Mouse (Mus musculus): ENCODE measurements around the gene Map3k20. TPM values are rescaled to one million over a fixed set of nuclear protein-coding genes. Genes with fewer than 3 reads are reported as not detected.

Map3k20 gene
- polyA plus RNA-seq (2015; fragmentation: Nextera tagmentation; extraction: Ambion mirVana): 46.4 and 49.4 TPM in 2 replicates

GRCm38 (mm10) chr2:72285256-72285887, at the start of gene Map3k20:
Map3k20 (plus strand) TSS chr2:72285637.
- H3K4me1 ChIP-seq (ENCODE audit: control insufficient read depth, insufficient read depth, low read length): peaks cover 43% of the 10 kb centered on the region
- H3K27me3 ChIP-seq (ENCODE audit: control insufficient read depth, insufficient read depth, low read length): no peaks in the 10 kb centered on the region
- peak within 1 kb of the TSS; percentile 98 for H3K9ac ChIP-seq (ENCODE audit: low read length)
- peak within 1 kb of the TSS; percentile 89 for H3K4me3 ChIP-seq (ENCODE audit: low read length)
- no peaks in the 10 kb centered on the region for H3K9me3 ChIP-seq (replicated peaks; ENCODE audit: control insufficient read depth, low read length)
- no peaks in the 10 kb centered on the region for H3K36me3 ChIP-seq (ENCODE audit: control insufficient read depth, insufficient read depth)
- peak within 1 kb of the TSS; percentile 59 for H3K4me2 ChIP-seq (ENCODE audit: low read depth, low read length)
- H3K27ac ChIP-seq (ENCODE audit: low read length): peak within 1 kb of the TSS; percentile 94
- peak; percentile 85 for ATAC-seq (replicated peaks; ENCODE audit: extremely low read depth, insufficient read depth, low FRiP score)
- WGBS: 1% methylated on average over 50 of the region's 50 CpGs

GRCm38 (mm10) chr2:72238421-72238820, 47.0 kb upstream of the Map3k20 start:
- no peaks in the 10 kb centered on the region for H3K36me3 ChIP-seq (ENCODE audit: control insufficient read depth, insufficient read depth)
- H3K4me3 ChIP-seq (ENCODE audit: low read length): no peak overlapping the region
- peaks cover 40% of the 10 kb centered on the region for H3K4me1 ChIP-seq (ENCODE audit: control insufficient read depth, insufficient read depth, low read length)
- WGBS: 88% methylated on average over 2 of the region's 2 CpGs
- no peak for ATAC-seq (replicated peaks; ENCODE audit: extremely low read depth, insufficient read depth, low FRiP score)
- no peaks in the 10 kb centered on the region for H3K27me3 ChIP-seq (ENCODE audit: control insufficient read depth, insufficient read depth, low read length)
- H3K4me2 ChIP-seq (ENCODE audit: low read depth, low read length): no peak overlapping the region
- H3K9me3 ChIP-seq (replicated peaks; ENCODE audit: control insufficient read depth, low read length): no peaks in the 10 kb centered on the region
- no peak overlapping the region for H3K9ac ChIP-seq (ENCODE audit: low read length)
- H3K27ac ChIP-seq (ENCODE audit: low read length): no peak overlapping the region

DNA sequence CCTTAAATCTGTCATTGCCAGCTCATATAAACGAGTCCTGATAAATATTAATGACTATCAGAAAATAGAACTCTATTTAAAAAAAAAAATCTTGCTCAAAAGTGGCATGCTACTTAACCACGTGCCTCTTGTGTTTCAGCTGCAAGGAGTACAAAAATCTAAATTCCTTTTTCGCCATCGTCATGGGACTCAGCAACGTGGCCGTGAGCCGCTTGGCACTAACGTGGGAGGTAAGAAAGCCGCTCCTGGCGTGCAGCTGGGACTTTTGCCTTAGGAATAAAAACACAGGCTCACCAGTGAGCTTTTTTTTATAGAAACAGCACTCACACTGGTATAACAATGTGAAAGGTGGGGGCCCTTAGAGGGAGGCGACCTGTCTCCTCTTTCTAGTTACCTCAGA, 46.5 kb upstream of the Map3k20 start:
- WGBS: 87% methylated on average over 11 of the region's 11 CpGs
- Histone ChIP-seq H3K27me3 (ENCODE audit: control insufficient read depth, insufficient read depth, low read length) (no peaks in the 10 kb centered on the region), H3K4me3 (ENCODE audit: low read length) (no peak overlapping the region), H3K36me3 (ENCODE audit: control insufficient read depth, insufficient read depth) (no peaks in the 10 kb centered on the region), H3K27ac (ENCODE audit: low read length) (no peak overlapping the region), H3K4me2 (ENCODE audit: low read depth, low read length) (no peak overlapping the region), H3K9me3 (replicated peaks; ENCODE audit: control insufficient read depth, low read length) (no peaks in the 10 kb centered on the region), H3K9ac (ENCODE audit: low read length) (no peak overlapping the region), H3K4me1 (ENCODE audit: control insufficient read depth, insufficient read depth, low read length) (peaks cover 45% of the 10 kb centered on the region)
- no peak for ATAC-seq (replicated peaks; ENCODE audit: extremely low read depth, insufficient read depth, low FRiP score)

- H3K4me3 ChIP-seq (ENCODE audit: low read length): no peak overlapping the region
- no peak overlapping the region for H3K4me2 ChIP-seq (ENCODE audit: low read depth, low read length)
- H3K4me1 ChIP-seq (ENCODE audit: control insufficient read depth, insufficient read depth, low read length): peaks cover 46% of the 10 kb centered on the region
- WGBS: 81% methylated on average over 8 of the region's 8 CpGs
- no peak for ATAC-seq (replicated peaks; ENCODE audit: extremely low read depth, insufficient read depth, low FRiP score)
- no peaks in the 10 kb centered on the region for H3K36me3 ChIP-seq (ENCODE audit: control insufficient read depth, insufficient read depth)
- no peak overlapping the region for H3K9ac ChIP-seq (ENCODE audit: low read length)
- H3K27me3 ChIP-seq (ENCODE audit: control insufficient read depth, insufficient read depth, low read length): no peaks in the 10 kb centered on the region
- H3K9me3 ChIP-seq (replicated peaks; ENCODE audit: control insufficient read depth, low read length): no peaks in the 10 kb centered on the region
- H3K27ac ChIP-seq (ENCODE audit: low read length): peak overlapping the region; percentile 56
These were observed 46.0 kb upstream of the Map3k20 start for GRCm38 (mm10) chr2:72239456-72239855.

GRCm38 (mm10) chr2:72239993-72240392, 45.4 kb upstream of the Map3k20 start:
- no peaks in the 10 kb centered on the region for H3K36me3 ChIP-seq (ENCODE audit: control insufficient read depth, insufficient read depth)
- peak overlapping the region; percentile 56 for H3K27ac ChIP-seq (ENCODE audit: low read length)
- no peak for ATAC-seq (replicated peaks; ENCODE audit: extremely low read depth, insufficient read depth, low FRiP score)
- H3K27me3 ChIP-seq (ENCODE audit: control insufficient read depth, insufficient read depth, low read length): no peaks in the 10 kb centered on the region
- H3K4me1 ChIP-seq (ENCODE audit: control insufficient read depth, insufficient read depth, low read length): peaks cover 46% of the 10 kb centered on the region
- H3K9ac ChIP-seq (ENCODE audit: low read length): peak overlapping the region; percentile 26
- no peak overlapping the region for H3K4me3 ChIP-seq (ENCODE audit: low read length)
- no peak overlapping the region for H3K4me2 ChIP-seq (ENCODE audit: low read depth, low read length)
- WGBS: 46% methylated on average over 7 of the region's 7 CpGs
- H3K9me3 ChIP-seq (replicated peaks; ENCODE audit: control insufficient read depth, low read length): no peaks in the 10 kb centered on the region

GRCm38 (mm10) chr2:72240691-72241090, 44.7 kb upstream of the Map3k20 start:
- Histone ChIP-seq H3K9ac (ENCODE audit: low read length) (no peak overlapping the region), H3K4me2 (ENCODE audit: low read depth, low read length) (no peak overlapping the region), H3K9me3 (replicated peaks; ENCODE audit: control insufficient read depth, low read length) (no peaks in the 10 kb centered on the region), H3K4me1 (ENCODE audit: control insufficient read depth, insufficient read depth, low read length) (peaks cover 44% of the 10 kb centered on the region), H3K4me3 (ENCODE audit: low read length) (no peak overlapping the region), H3K27ac (ENCODE audit: low read length) (peak overlapping the region; percentile 56), H3K36me3 (ENCODE audit: control insufficient read depth, insufficient read depth) (no peaks in the 10 kb centered on the region), H3K27me3 (ENCODE audit: control insufficient read depth, insufficient read depth, low read length) (no peaks in the 10 kb centered on the region)
- ATAC-seq (replicated peaks; ENCODE audit: extremely low read depth, insufficient read depth, low FRiP score): no peak; the same call in 1 of the 2 replicates
- 88% methylated on average over 7 of the region's 7 CpGs for WGBS

DNA sequence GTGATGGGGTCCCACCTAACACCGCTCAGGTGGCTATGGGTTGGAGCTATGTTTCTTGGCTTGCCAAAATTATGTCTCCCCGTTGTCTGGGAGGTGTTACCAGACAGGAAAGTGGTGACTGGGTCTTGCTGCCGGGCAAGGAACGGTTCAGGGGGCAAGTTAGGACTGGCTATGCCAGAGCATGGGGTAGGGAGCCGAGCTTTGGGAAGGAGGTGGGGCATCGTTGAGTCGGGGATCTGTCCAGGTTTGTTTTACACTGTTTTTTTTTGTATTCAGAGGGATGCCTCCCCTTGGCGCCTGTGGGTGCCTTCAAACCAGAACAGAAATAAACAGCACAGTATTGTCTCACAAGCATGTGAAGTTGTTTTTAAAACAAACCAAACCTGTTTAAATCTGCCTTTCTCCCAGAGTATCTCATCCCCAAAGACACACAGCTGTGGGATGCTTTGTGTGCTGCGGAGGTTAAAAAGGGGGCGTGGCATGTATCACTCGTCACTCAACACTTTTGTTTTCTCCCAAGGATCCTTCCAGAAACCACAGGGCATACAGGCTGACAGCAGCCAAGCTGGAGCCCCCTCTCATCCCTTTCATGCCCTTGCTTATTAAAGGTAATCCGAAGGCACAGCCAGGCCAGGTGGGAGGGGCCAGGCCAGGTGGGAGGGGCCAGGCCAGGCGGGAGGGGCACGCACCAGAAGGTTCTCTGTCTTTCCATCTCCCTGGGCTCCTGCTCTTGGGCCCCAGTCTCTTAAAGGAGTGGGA, 43.5 kb upstream of the Map3k20 start:
- Histone ChIP-seq H3K9me3 (replicated peaks; ENCODE audit: control insufficient read depth, low read length) (no peaks in the 10 kb centered on the region), H3K36me3 (ENCODE audit: control insufficient read depth, insufficient read depth) (no peaks in the 10 kb centered on the region), H3K9ac (ENCODE audit: low read length) (no peak overlapping the region), H3K27me3 (ENCODE audit: control insufficient read depth, insufficient read depth, low read length) (no peaks in the 10 kb centered on the region), H3K4me1 (ENCODE audit: control insufficient read depth, insufficient read depth, low read length) (peaks cover 40% of the 10 kb centered on the region), H3K4me2 (ENCODE audit: low read depth, low read length) (peak overlapping the region; percentile 10; the same call in 1 of the 2 replicates), H3K4me3 (ENCODE audit: low read length) (no peak overlapping the region), H3K27ac (ENCODE audit: low read length) (peak overlapping the region; percentile 52)
- 47% methylated on average over 14 of the region's 14 CpGs for WGBS
- no peak for ATAC-seq (replicated peaks; ENCODE audit: extremely low read depth, insufficient read depth, low FRiP score)

DNA sequence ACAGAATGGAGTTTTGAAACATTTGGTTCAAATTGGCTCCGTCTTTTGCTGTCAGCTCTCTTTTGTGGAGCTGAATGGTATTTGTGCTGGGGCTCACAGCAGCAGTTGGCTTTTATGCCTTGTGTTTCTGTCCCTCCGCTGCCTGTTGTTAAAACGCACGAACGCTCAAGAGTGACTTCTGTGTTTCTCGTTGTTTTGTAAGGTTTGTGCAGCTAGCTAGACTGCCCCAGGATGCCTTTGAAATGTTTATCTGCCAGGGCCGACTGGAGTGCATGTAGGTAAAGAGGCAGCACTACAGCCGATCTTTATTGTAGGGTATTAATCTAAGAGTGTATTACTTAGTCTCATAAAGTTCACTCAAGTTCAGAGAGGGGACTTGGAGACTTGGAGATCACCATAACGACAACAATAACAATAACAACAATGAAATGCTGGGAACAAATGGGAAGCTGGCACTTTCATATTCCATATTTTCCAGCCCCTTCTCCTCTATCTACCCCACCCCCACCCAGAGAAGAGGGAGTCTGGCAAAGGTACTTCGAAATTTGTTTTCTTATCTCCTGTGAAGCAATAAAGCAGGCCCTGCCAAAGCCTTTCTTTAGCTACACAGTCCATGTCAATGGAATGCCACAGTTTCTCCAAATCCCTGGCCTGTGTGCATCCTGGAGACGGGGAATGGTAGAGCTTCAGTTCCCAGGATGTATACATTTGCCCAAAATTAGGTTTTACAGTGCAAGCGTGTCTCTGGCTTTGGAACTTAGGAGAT, 42.3 kb upstream of the Map3k20 start:
- WGBS: 44% methylated on average over 12 of the region's 12 CpGs
- Histone ChIP-seq H3K36me3 (ENCODE audit: control insufficient read depth, insufficient read depth) (no peaks in the 10 kb centered on the region), H3K4me1 (ENCODE audit: control insufficient read depth, insufficient read depth, low read length) (peaks cover 40% of the 10 kb centered on the region), H3K4me3 (ENCODE audit: low read length) (no peak overlapping the region), H3K9me3 (replicated peaks; ENCODE audit: control insufficient read depth, low read length) (no peaks in the 10 kb centered on the region), H3K9ac (ENCODE audit: low read length) (peak overlapping the region; percentile 40), H3K4me2 (ENCODE audit: low read depth, low read length) (peak overlapping the region; percentile 33; the same call in 1 of the 2 replicates), H3K27ac (ENCODE audit: low read length) (peak overlapping the region; percentile 88), H3K27me3 (ENCODE audit: control insufficient read depth, insufficient read depth, low read length) (no peaks in the 10 kb centered on the region)
- peak; percentile 42; the same call in 1 of the 2 replicates for ATAC-seq (replicated peaks; ENCODE audit: extremely low read depth, insufficient read depth, low FRiP score)
